Mouse (Mus musculus) monocyte, adult 5-6 weeks (primary cell): ENCODE measurements around the gene Hist1h3b. TPM values are rescaled to one million over a fixed set of nuclear protein-coding genes. Genes with fewer than 3 reads are reported as not detected.
A peak's percentile ranks its signal among the peaks of the same experiment; 100 is the strongest.
"Not testable (repeated sequence)": the region's sequence is repeated elsewhere in the genome, so short reads cannot be mapped to it uniquely, and the experiment has no call there.

Source experiments
- ATAC-seq: fragments of 153-309, 156-312 bp; replicated peaks from 2 replicates; pipeline ENCODE4 v1.8.0; 2017; ENCODE audit warnings: mild to moderate bottlenecking; ENCODE audit not compliant: low TSS enrichment, insufficient number of reproducible peaks, severe bottlenecking, poor library complexity, low FRiP score
- total RNA-seq: library from RNA; stranded (forward); fragments of 200-1000, 200-491, 200-594 nt; gene quantifications from 3 replicates; pipeline ENCODE4 v1.2.3, GENCODE M21; 2017

The Hist1h3b gene
- 9.7 TPM in 1 of 3 replicates, not detected in the others for total RNA-seq

GRCm38 (mm10) chr13:23752067-23752741, at the start of gene Hist1h3b:
Gene Hist1h3b, plus strand, starts transcription at chr13:23752267.
- peak; percentile 72 for ATAC-seq

GRCm38 (mm10) chr13:23702801-23703200, 49.3 kb upstream of the Hist1h3b start:
- not testable (repeated sequence) for ATAC-seq

GRCm38 (mm10) chr13:23705751-23706356, 46.2 kb upstream of the Hist1h3b start:
- ATAC-seq = peak; percentile 45

GRCm38 (mm10) chr13:23706771-23707170, 45.3 kb upstream of the Hist1h3b start:
- ATAC-seq = no peak

- no peak for ATAC-seq
These were observed 44.0 kb upstream of the Hist1h3b start for GRCm38 (mm10) chr13:23708041-23708440.

- ATAC-seq = no peak
These were observed 43.4 kb upstream of the Hist1h3b start for GRCm38 (mm10) chr13:23708654-23709053.

- ATAC-seq = no peak
These were observed 42.2 kb upstream of the Hist1h3b start for GRCm38 (mm10) chr13:23709714-23710373.

- ATAC-seq = peak; percentile 64
These were observed 41.5 kb upstream of the Hist1h3b start, which contains the start of gene Hfe for GRCm38 (mm10) chr13:23710374-23711089. Gene Hfe, minus strand, starts transcription at chr13:23710854.

- peak; percentile 88 for ATAC-seq
These were observed 35.6 kb upstream of the Hist1h3b start for GRCm38 (mm10) chr13:23716261-23717042.

GRCm38 (mm10) chr13:23717176-23717575, 34.9 kb upstream of the Hist1h3b start:
- no peak for ATAC-seq

- peak; percentile 75 for ATAC-seq
These were observed 34.3 kb upstream of the Hist1h3b start for GRCm38 (mm10) chr13:23717593-23718245.

GRCm38 (mm10) chr13:23724239-23724638, 27.8 kb upstream of the Hist1h3b start:
- no peak for ATAC-seq

GRCm38 (mm10) chr13:23725213-23725612, 26.9 kb upstream of the Hist1h3b start:
- peak; percentile 57; the same call in 1 of the 2 replicates for ATAC-seq

- ATAC-seq = no peak
These were observed 23.4 kb upstream of the Hist1h3b start for GRCm38 (mm10) chr13:23728472-23729191.

GRCm38 (mm10) chr13:23729192-23729525, 22.9 kb upstream of the Hist1h3b start:
- peak; percentile 58; the same call in 1 of the 2 replicates for ATAC-seq

GRCm38 (mm10) chr13:23729706-23730105, 22.4 kb upstream of the Hist1h3b start:
- ATAC-seq = no peak

GRCm38 (mm10) chr13:23730479-23730878, 21.6 kb upstream of the Hist1h3b start:
- ATAC-seq = no peak
